Mouse (Mus musculus): ENCODE results near the gene Nptx1. TPM values are rescaled to one million over a fixed set of nuclear protein-coding genes. Genes with fewer than 3 reads are reported as not detected.

Nptx1 gene
- polyA plus RNA-seq, 1 experiment from 2014 or later: 3.2 TPM

DNA sequence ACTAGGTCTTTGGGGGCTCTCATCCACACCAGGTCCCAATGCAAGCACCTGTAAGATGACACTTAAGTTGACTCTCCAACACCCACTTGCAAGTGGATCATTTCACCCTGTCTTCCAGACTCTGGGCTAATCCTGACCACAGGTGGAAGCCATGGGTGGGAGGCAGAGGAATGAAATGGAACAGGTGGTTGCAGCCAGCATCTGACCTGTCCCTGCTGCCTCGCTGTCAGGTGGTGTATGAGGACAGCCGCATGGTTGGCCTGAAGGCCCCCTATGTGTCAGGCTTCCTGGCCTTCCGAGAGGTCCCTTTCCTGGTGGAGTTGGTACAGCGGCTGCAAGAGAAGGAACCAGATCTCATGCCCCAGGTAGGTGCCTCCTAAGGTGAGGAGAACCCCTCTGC lies 48.3 kb downstream of the Nptx1 start:
- H3K4me1 ChIP-seq (replicated peaks; ENCODE audit: control insufficient read depth, insufficient read depth, low read length): no peaks in the 10 kb centered on the region
- no peaks in the 10 kb centered on the region for H3K9me3 ChIP-seq (ENCODE audit: control insufficient read depth, low read length)
- WGBS: 97% methylated on average over 4 of the region's 4 CpGs
- H3K27me3 ChIP-seq (ENCODE audit: control insufficient read depth, insufficient read depth, low read length): no peaks in the 10 kb centered on the region
- ATAC-seq (replicated peaks; ENCODE audit: low FRiP score) (no peak), DNase-seq (ENCODE audit: low spot score) (no peak)
- H3K9ac ChIP-seq (ENCODE audit: low read length): no peak overlapping the region
- H3K4me2 ChIP-seq (ENCODE audit: low read depth, low read length, severe bottlenecking): no peak overlapping the region
- no peaks in the 10 kb centered on the region; the same call in 1 of the 2 replicates for H3K36me3 ChIP-seq (ENCODE audit: control insufficient read depth, insufficient read depth, low read length)
- H3K27ac ChIP-seq (ENCODE audit: low read depth, low read length): no peak overlapping the region
- no peak overlapping the region for H3K4me3 ChIP-seq (ENCODE audit: low read depth, low read length)

GRCm38 (mm10) chr11:119497451-119497850 lies 50.1 kb downstream of the Nptx1 start:
- 85% methylated on average over 4 of the region's 4 CpGs for WGBS
- Histone ChIP-seq H3K4me2 (ENCODE audit: low read depth, low read length, severe bottlenecking) (no peak overlapping the region), H3K27ac (ENCODE audit: low read depth, low read length) (no peak overlapping the region), H3K4me3 (ENCODE audit: low read depth, low read length) (no peak overlapping the region), H3K9ac (ENCODE audit: low read length) (no peak overlapping the region), H3K27me3 (ENCODE audit: control insufficient read depth, insufficient read depth, low read length) (no peaks in the 10 kb centered on the region), H3K36me3 (ENCODE audit: control insufficient read depth, insufficient read depth, low read length) (no peaks in the 10 kb centered on the region; the same call in 1 of the 2 replicates), H3K9me3 (ENCODE audit: control insufficient read depth, low read length) (no peaks in the 10 kb centered on the region), H3K4me1 (replicated peaks; ENCODE audit: control insufficient read depth, insufficient read depth, low read length) (0 out of 2 replicates have a peak, but pooled peaks cover 5% of the 10 kb centered on the region)
- ATAC-seq (replicated peaks; ENCODE audit: low FRiP score): no peak
- no peak for DNase-seq (ENCODE audit: low spot score)

DNA sequence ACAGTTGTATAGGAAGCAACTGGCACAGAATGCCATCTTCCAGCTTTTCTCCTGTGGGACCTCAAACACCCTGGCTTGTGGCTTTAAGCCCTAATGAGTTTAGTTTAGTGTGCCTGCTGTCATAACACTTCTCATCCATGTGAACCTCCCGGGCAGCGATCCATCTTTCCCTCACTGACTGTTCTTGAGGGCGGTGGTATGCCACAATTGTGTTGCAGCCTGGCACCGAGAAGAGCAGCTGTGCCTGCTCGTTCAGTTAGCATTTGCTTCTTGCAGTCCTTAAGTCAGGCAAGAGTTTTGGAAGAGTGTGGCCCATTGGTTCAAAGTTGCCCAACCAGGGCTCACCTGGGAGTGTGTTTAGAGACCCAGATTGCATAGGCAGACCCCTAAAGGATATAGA lies 51.4 kb downstream of the Nptx1 start:
- 90% methylated on average over 5 of the region's 5 CpGs for WGBS
- H3K4me1 ChIP-seq (replicated peaks; ENCODE audit: control insufficient read depth, insufficient read depth, low read length): peaks cover 8% of the 10 kb centered on the region; the same call in 1 of the 2 replicates
- no peak overlapping the region for H3K9ac ChIP-seq (ENCODE audit: low read length)
- no peaks in the 10 kb centered on the region for H3K27me3 ChIP-seq (ENCODE audit: control insufficient read depth, insufficient read depth, low read length)
- H3K4me2 ChIP-seq (ENCODE audit: low read depth, low read length, severe bottlenecking): no peak overlapping the region
- ATAC-seq (replicated peaks; ENCODE audit: low FRiP score): no peak
- no peaks in the 10 kb centered on the region; the same call in 1 of the 2 replicates for H3K36me3 ChIP-seq (ENCODE audit: control insufficient read depth, insufficient read depth, low read length)
- H3K4me3 ChIP-seq (ENCODE audit: low read depth, low read length): no peak overlapping the region
- no peak for DNase-seq (ENCODE audit: low spot score)
- H3K27ac ChIP-seq (ENCODE audit: low read depth, low read length): no peak overlapping the region
- H3K9me3 ChIP-seq (ENCODE audit: control insufficient read depth, low read length): no peaks in the 10 kb centered on the region

DNA sequence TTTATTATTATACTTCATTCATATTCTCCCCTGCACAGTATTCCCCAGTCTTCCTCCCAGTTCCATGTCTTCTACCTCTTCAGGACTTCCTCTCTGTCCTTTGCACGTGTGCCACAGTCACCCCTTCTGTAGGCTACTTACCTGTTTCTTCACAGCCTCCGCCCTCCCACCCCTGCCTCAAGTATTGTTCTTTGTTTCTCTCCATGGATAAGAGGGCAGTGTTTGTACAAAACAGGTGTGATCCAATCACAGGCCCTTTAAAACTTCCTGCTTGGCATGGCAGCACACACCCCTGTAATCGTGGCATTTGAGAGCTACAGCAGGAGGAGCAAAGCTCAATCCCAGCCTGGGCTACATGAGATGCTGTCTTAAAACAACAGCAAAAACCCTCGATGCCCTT lies 54.0 kb downstream of the Nptx1 start:
- H3K4me3 ChIP-seq (ENCODE audit: low read depth, low read length): no peak overlapping the region
- no peak for ATAC-seq (replicated peaks; ENCODE audit: low FRiP score)
- peaks cover 8% of the 10 kb centered on the region for H3K4me1 ChIP-seq (replicated peaks; ENCODE audit: control insufficient read depth, insufficient read depth, low read length)
- no peak overlapping the region for H3K27ac ChIP-seq (ENCODE audit: low read depth, low read length)
- no peaks in the 10 kb centered on the region; the same call in 1 of the 2 replicates for H3K36me3 ChIP-seq (ENCODE audit: control insufficient read depth, insufficient read depth, low read length)
- no peak for DNase-seq (ENCODE audit: low spot score)
- no peaks in the 10 kb centered on the region for H3K27me3 ChIP-seq (ENCODE audit: control insufficient read depth, insufficient read depth, low read length)
- H3K4me2 ChIP-seq (ENCODE audit: low read depth, low read length, severe bottlenecking): no peak overlapping the region
- H3K9ac ChIP-seq (ENCODE audit: low read length): no peak overlapping the region
- 87% methylated on average over 4 of the region's 4 CpGs for WGBS
- no peaks in the 10 kb centered on the region for H3K9me3 ChIP-seq (ENCODE audit: control insufficient read depth, low read length)

DNA sequence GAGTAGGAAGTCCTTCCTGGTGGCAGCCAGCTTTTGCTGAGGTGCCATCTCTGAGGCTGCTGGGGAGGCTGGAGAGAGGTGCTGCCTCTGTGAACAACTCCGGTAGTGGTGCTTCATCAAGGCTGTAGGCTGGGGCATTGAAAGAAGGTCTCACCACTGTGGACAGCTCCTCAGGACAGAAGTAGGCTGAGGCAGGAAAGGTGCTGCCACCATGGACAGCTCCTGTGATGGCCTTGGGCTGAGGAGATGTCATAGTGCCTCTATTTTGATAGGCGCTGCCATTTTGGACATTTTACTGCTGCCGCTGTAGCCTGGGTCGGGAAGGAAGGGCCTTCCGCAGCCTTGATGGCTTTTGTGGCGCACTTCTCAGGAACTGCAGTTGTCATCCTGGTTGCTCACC lies 54.7 kb downstream of the Nptx1 start:
- H3K4me2 ChIP-seq (ENCODE audit: low read depth, low read length, severe bottlenecking): peak overlapping the region; percentile 91; the same call in 1 of the 2 replicates
- WGBS: 93% methylated on average over 6 of the region's 6 CpGs
- DNase-seq (ENCODE audit: low spot score): no peak
- H3K27me3 ChIP-seq (ENCODE audit: control insufficient read depth, insufficient read depth, low read length): no peaks in the 10 kb centered on the region
- H3K4me3 ChIP-seq (ENCODE audit: low read depth, low read length): peak overlapping the region; percentile 84; the same call in 1 of the 2 replicates
- no peak for ATAC-seq (replicated peaks; ENCODE audit: low FRiP score)
- no peaks in the 10 kb centered on the region for H3K9me3 ChIP-seq (ENCODE audit: control insufficient read depth, low read length)
- no peak overlapping the region for H3K27ac ChIP-seq (ENCODE audit: low read depth, low read length)
- peak overlapping the region; percentile 92 for H3K9ac ChIP-seq (ENCODE audit: low read length)
- H3K4me1 ChIP-seq (replicated peaks; ENCODE audit: control insufficient read depth, insufficient read depth, low read length): peaks cover 8% of the 10 kb centered on the region
- no peaks in the 10 kb centered on the region; the same call in 1 of the 2 replicates for H3K36me3 ChIP-seq (ENCODE audit: control insufficient read depth, insufficient read depth, low read length)

GRCm38 (mm10) chr11:119491690-119492087 lies 55.9 kb downstream of the Nptx1 start:
- Histone ChIP-seq H3K9ac (ENCODE audit: low read length) (peak overlapping the region; percentile 92), H3K4me3 (ENCODE audit: low read depth, low read length) (peak overlapping the region; percentile 84), H3K4me2 (ENCODE audit: low read depth, low read length, severe bottlenecking) (peak overlapping the region; percentile 91), H3K9me3 (ENCODE audit: control insufficient read depth, low read length) (no peaks in the 10 kb centered on the region), H3K27me3 (ENCODE audit: control insufficient read depth, insufficient read depth, low read length) (no peaks in the 10 kb centered on the region), H3K27ac (ENCODE audit: low read depth, low read length) (peak overlapping the region; percentile 88), H3K4me1 (replicated peaks; ENCODE audit: control insufficient read depth, insufficient read depth, low read length) (peaks cover 8% of the 10 kb centered on the region), H3K36me3 (ENCODE audit: control insufficient read depth, insufficient read depth, low read length) (no peaks in the 10 kb centered on the region)
- ATAC-seq (replicated peaks; ENCODE audit: low FRiP score) (peak; percentile 57; the same call in 1 of the 2 replicates), DNase-seq (ENCODE audit: low spot score) (no peak)
- WGBS: 7% methylated on average over 27 of the region's 27 CpGs

GRCm38 (mm10) chr11:119490861-119491689 lies 56.5 kb downstream of the Nptx1 start, which contains the start of gene Endov:
Endov (plus strand) TSS chr11:119491347.
- peak within 1 kb of the TSS; percentile 84 for H3K4me3 ChIP-seq (ENCODE audit: low read depth, low read length)
- H3K4me1 ChIP-seq (replicated peaks; ENCODE audit: control insufficient read depth, insufficient read depth, low read length): peaks cover 8% of the 10 kb centered on the region
- DNase-seq (ENCODE audit: low spot score): peak; percentile 99
- ATAC-seq (replicated peaks; ENCODE audit: low FRiP score): peak; percentile 95
- H3K27ac ChIP-seq (ENCODE audit: low read depth, low read length): peak within 1 kb of the TSS; percentile 88
- WGBS: under 1% methylated on average over 66 of the region's 66 CpGs
- H3K36me3 ChIP-seq (ENCODE audit: control insufficient read depth, insufficient read depth, low read length): no peaks in the 10 kb centered on the region
- H3K27me3 ChIP-seq (ENCODE audit: control insufficient read depth, insufficient read depth, low read length): no peaks in the 10 kb centered on the region
- H3K9me3 ChIP-seq (ENCODE audit: control insufficient read depth, low read length): no peaks in the 10 kb centered on the region
- H3K4me2 ChIP-seq (ENCODE audit: low read depth, low read length, severe bottlenecking): peak within 1 kb of the TSS; percentile 91
- peak within 1 kb of the TSS; percentile 92 for H3K9ac ChIP-seq (ENCODE audit: low read length)

Data from forebrain, embryonic 11.5 days (tissue).